Mouse (Mus musculus) cerebellum, adult 11 months (tissue): Measurements from ENCODE around the gene Mtx1.
A peak's percentile ranks its signal among the peaks of the same experiment; 100 is the strongest.

Source experiments
- DNase-seq: peaks from one replicate; pipeline ENCODE4 v3.0.0; 2022

The Mtx1 gene

GRCm38 (mm10) chr3:89210731-89211130, 16.2 kb downstream of the Mtx1 start:
- DNase-seq = no peak

GRCm38 (mm10) chr3:89210162-89210561, 16.7 kb downstream of the Mtx1 start:
- no peak for DNase-seq

- DNase-seq = no peak
Observed at GRCm38 (mm10) chr3:89209731-89210130, 17.2 kb downstream of the Mtx1 start.

DNA sequence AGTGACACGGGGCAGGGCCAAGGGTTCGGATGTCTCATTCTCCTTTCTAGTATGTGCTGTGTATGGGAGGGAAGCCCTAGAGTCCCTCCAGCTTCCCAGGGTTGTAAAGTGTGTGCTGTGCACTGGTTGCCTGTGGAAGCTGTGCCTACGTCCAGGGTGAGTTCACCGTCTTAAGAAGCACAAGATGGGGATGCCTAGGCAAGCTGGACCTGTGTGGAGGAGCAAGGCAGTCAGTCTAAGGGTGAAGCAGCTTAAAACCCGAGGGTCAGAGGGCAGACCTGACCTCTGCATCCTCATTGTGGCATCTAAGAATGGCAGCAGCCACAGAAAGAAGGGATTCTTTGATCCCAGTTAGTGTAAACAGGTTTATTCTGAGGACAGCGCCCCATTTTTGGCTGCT, 18.2 kb downstream of the Mtx1 start:
- no peak for DNase-seq

DNA sequence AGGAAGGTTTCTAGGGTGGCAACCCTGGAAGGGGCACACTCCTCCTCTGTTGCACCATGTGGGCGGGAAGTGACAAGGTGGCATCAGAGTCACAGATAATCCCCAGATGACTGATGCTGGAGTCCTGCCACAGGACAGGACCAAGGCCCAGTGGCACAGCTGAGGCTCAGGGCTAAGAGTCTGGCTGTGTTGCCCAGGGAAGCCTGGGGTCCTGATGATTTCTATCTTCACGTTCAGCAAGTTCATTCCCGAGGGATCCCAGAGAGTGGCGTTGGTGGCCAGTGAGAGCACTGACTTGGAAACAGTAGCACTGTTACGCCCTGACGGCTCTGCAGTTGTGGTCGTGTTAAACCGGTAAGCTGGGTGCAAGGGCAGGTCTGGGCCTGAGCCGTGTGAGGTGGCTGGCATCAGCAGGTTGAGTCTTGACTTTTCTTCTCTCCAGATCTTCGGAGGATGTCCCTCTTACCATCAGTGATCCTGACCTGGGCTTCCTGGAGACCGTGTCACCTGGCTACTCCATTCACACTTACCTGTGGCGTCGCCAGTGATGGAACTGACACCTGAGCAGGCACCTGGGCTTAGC, 18.7 kb downstream of the Mtx1 start:
- DNase-seq = no peak

DNA sequence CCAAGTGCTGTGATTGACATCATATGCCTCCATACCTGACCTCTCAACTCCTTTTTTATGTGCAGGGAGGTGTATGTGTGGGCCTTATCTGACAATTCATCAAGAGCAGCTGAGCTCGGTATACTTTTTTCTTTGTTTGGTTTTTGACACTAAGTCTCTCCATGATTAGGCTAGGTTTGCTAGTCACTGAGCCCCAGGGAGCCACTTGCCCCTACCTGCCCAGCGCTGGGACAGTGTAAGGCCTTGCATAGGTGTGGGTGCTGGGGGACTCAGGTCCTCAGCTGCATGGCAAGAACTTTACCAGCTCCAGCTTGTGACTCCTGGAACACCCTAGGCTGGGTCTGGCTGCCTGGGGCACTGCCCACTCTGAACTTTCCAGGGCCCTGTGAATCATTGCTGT, 20.2 kb downstream of the Mtx1 start:
- no peak for DNase-seq

GRCm38 (mm10) chr3:89206079-89206478, 20.8 kb downstream of the Mtx1 start:
- DNase-seq = no peak

DNA sequence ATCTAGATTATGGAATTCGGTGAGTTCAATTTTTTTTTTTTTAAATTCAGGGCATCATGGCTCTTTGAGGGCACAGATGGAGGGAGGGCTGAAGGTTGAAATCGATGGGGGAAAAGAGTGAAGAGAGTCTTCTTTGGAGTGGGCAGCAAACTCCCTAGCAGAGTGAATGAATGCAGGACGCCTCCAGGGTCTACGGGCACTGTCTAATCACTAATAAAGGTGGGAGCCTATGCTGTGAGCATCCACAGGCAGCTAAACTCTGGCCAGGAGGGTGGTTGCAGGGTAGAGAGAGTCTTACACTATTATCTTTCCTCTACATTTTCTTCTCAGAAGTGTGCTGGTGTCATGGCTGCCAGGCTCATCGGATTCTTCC, 23.8 kb downstream of the Mtx1 start:
- DNase-seq = no peak

DNA sequence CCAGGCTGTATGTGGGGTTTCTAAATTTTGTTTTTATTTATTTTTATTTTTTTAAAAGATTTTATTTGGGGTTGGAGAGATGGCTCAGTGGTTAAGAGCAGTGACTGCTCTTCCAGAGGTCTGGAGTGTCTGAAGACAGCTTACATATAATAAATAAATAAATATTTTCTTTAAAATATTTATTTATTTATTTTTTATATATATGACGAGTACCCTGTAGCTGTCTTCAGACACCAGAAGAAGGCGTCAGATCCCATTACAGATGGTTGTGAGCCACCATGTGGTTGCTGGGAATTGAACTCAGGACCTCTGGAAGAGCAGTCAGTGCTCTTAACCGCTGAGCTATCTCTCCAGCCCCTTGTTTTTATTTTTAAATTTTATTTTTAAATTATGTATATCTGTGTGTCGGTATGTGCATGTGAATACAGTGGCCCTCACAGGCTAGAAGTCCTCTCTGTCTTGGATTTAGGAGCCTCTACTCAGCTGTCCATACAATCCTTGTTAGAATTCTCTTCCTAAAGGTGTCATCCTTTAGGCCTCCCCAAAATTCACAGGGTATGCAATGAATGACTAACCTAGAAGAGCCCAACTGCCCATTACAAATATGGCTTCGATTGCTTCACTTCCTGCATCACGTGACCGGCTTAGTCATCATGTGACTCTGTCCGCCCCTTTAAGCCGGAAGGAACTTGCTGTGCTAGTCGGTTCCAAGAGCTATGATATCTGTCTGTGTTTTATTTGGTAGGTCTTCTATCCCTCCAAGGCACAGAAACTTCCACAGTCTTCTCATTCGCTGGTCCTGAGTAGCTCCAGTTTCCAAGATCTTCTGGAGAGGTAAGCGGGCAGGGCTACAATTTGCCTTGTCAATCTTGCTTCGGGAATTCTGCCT, 24.4 kb downstream of the Mtx1 start, which contains the start of gene Gba:
Gene Gba, plus strand, starts transcription at position 676 of the 889 bp plus-strand sequence.
- peak; percentile 82 for DNase-seq

GRCm38 (mm10) chr3:89199839-89200238, 27.0 kb downstream of the Mtx1 start:
- DNase-seq = no peak

- DNase-seq = peak; percentile 72
Observed at GRCm38 (mm10) chr3:89195979-89196877, 30.7 kb downstream of the Mtx1 start.

DNA sequence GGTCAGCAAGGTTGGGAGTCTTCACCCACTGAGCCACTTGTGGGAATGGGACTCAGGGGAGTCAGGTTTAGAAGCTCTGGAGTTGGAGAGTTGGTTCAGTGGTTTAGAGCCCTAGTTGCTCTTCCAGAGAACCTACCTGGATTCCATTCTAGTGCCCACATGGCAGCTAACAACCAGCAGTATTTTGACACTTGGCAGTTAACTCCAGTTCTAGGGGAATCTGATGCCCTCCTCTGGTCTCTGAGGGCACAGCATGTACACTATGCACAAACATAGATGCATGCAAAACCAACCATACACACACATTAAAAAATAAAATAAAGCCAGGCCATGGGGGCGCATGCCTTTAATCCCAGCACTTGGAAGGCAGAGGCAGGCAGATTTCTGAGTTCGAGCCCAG, 33.0 kb downstream of the Mtx1 start:
- DNase-seq = no peak

DNA sequence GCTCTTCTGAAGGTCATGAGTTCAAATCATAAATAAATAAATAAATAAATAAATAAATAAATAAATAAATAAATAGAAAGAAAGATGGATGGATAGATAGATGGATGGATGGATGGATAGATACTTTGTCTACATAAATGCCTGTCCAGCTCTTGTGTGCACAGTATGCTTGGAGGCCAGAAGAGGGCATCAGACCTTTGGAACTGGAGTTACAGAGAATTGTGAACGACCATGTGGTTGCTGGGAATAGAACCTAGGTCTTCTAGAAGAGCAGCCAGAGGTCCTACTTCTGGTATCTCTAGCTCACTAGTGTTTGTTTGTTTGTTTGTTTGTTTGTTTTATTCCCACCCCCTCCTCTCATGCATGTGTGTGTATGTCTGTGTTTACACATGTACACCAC, 33.5 kb downstream of the Mtx1 start:
- no peak for DNase-seq

- no peak for DNase-seq
Observed at GRCm38 (mm10) chr3:89190436-89190835, 36.5 kb downstream of the Mtx1 start.

DNA sequence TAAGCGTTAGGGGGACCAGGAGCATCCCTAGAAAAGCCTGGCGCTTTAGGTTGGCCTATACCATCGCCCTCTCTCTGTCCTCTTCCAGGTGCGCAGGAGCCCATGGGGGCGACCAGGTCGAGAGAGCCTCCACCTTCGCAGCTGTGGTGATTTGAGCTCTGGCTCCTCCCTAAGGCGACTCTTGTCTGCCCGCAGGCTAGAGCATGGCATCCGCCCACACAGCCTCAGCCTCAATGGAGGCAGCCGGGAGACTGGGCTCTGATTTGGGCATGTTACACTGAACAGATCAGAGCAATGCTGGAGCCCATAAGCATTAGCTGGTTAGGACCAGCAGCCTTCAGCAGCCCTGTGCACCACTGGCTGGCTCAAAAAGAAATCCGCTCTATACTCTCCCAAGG, 38.4 kb downstream of the Mtx1 start:
- DNase-seq = no peak

DNA sequence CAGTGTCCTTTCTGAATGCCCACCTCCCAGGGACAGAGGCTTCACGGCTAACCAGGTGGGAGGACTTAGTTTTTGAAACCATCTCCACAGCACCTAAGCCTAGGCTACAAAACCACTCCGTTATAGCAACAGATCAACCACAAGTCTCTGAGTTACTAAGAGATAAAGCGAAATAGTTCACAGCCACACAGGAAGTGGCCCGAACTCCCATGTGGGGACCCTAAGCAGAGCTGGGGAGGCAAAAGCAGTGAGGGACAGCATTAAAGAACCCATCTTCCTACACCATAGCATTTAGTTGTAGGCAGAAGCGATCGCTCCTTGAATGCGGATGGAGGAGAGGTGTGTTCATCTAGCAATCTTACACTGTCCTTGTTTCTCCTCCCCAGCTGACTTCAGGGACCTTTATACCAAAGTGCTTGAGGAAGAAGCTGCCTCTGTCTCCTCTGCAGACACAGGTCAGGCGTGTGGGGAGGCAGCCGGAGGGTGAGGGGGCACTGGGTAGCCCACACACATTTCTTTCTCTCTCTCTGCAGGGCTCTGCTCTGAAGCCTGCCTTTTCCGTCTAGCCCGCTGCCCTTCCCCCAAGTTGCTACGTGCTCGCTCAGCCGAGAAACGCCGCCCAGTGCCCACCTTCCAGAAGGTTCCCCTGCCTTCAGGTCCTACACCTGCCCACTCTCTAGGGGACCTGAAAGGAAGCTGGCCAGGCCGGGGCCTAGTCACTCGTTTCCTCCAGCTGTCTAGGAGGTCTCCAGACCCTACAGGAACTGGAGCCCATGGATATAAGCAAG, 39.0 kb downstream of the Mtx1 start:
- DNase-seq = no peak

DNA sequence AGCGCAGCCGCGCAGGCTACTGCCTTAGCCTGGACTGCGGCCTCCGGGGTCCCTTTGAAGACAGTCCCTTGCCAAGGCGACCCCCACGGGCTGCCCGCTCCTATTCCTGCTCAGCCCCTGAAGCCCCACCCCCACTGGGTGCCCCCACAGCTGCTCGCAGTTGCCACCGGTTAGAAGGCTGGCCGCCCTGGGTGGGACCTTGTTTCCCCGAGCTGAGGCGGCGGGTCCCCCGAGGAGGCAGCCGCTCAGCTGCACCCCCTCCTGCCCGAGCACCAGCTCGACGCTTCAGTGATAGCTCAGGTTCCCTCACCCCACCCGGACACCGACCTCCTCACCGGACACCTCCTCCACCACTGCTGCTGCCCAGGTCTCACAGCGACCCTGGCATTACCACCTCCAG, 39.7 kb downstream of the Mtx1 start:
- DNase-seq = no peak

DNA sequence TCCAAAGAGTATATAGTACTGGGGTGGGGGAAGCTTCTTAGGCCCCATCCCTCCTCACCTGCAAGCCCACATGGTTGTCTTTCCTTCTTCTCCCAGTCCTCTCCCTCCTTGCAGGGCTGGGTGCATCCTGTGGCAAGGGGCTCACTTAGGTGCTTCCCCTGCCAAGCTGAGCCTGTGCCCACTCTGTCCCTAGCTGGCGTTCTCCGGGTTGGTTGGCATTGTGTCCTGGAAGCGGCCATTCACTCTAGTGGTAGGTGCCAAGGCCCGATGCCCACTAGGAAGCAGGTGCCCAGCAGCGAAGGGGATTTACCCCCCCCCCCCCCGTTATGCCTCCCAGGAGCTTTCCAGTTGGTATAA, 43.0 kb downstream of the Mtx1 start:
- DNase-seq = no peak

- DNase-seq = peak; percentile 84
Observed at GRCm38 (mm10) chr3:89183058-89183958, 43.6 kb downstream of the Mtx1 start, which contains the start of gene Fam189b. TSS of gene Fam189b (plus strand) at chr3:89183143.

DNA sequence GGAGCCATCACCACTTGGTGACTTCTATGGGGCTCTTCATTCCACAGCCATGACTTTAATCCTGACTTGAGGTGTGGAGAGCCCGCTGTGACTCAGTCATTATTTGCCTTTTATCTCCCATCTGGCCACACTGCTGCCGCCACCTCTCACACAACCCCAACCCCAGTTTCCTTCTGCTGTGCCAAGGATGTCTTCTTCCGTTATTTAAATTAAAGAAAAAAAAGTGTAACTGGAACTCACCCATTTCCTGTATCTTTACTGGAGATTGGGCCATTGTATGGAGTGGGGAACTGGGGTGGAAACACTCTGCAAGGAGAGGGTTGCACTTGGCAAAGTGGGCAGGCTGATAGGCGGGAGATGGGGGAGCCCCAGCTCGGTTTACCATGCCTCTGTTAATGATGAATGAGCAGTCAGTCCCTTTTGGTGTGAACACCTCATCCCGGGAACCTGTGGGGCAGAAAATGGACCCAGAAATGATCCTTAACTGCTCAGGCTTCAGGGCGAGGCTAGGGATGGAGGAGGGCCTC, 44.3 kb downstream of the Mtx1 start:
- no peak for DNase-seq
